Mouse (Mus musculus): ENCODE data around the gene Lbhd1.

Gene Lbhd1

DNA sequence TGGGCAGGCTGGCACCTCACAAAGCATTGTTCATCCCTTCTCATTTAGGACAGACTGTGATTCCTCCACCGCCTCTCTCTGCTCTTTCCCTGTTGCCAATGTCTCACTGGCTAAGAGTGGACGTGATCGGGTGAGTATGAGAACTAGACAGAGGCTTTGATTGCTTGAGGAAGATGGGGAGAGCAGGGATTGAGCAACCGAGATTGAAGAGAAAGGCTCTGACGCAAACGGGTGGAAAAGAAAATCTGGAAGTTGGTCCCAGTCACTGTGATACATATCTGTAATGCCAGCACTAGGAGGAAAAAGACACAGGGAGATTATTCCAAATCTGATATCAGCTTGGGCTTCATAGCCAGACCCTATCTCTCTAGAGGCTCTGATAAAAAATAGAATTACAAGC lies 40.6 kb upstream of the Lbhd1 start:
- Histone ChIP-seq H3K27me3 (ENCODE audit: insufficient read depth, low read length) (no peaks in the 10 kb centered on the region), H3K9me3 (ENCODE audit: low read length) (no peaks in the 10 kb centered on the region), H3K4me3 (replicated peaks; ENCODE audit: low read length) (no peak overlapping the region), H3K4me1 (replicated peaks; ENCODE audit: low read depth, low read length) (peaks cover 52% of the 10 kb centered on the region), H3K36me3 (ENCODE audit: insufficient read depth, low read length) (peaks cover 65% of the 10 kb centered on the region)
- TF ChIP-seq POU5F1 (IDR thresholded peaks at IDR 0.05; ENCODE audit: borderline replicate concordance, low read length) (no peak), NANOG (IDR thresholded peaks at IDR 0.05; ENCODE audit: borderline replicate concordance, low read length) (no peak), CTCF (conservative IDR thresholded peaks at IDR 0.05; ENCODE audit: low read length) (no peak)

DNA sequence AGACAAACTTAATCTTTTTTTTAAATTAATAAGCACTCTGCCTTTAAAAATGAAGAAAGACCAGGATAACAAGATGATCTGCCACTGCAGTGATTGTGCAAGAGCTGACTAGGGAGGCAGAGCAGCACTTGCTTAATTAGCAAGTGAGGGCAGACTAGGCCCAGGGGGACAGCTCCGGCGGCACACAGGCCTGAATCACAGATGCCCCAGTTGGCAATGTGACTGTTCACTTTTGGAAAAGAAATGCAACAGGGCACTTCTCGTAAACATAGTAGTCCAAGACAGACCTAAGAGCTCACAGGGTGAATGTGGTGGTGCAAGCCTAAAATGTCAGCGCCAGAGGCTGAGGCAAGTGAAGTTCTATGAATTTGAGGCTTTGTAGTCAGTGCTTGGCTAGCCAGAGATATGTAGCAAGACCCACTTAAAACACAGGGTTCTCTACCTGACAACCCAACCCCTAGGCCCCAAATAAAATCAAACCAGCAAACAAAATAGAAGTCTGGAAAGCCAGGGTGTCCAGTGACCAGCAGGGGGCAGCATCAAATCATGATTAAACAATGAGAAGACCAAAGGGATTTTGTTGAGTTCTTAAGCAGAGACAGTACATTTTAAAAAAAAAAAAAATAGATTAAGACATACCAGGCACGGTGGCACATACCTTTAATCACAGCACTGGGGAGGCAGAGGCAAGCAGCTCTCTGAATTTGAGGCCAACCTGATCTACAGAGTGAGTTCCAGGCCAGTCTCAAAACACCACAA lies 39.0 kb upstream of the Lbhd1 start:
- H3K4me1 ChIP-seq (replicated peaks; ENCODE audit: low read depth, low read length): peaks cover 52% of the 10 kb centered on the region
- no peaks in the 10 kb centered on the region for H3K9me3 ChIP-seq (ENCODE audit: low read length)
- H3K4me3 ChIP-seq (replicated peaks; ENCODE audit: low read length): no peak overlapping the region
- H3K36me3 ChIP-seq (ENCODE audit: insufficient read depth, low read length): peaks cover 73% of the 10 kb centered on the region
- TF ChIP-seq POU5F1 (IDR thresholded peaks at IDR 0.05; ENCODE audit: borderline replicate concordance, low read length) (no peak), CTCF (conservative IDR thresholded peaks at IDR 0.05; ENCODE audit: low read length) (peak; percentile 93), NANOG (IDR thresholded peaks at IDR 0.05; ENCODE audit: borderline replicate concordance, low read length) (no peak)
- no peaks in the 10 kb centered on the region for H3K27me3 ChIP-seq (ENCODE audit: insufficient read depth, low read length)

DNA sequence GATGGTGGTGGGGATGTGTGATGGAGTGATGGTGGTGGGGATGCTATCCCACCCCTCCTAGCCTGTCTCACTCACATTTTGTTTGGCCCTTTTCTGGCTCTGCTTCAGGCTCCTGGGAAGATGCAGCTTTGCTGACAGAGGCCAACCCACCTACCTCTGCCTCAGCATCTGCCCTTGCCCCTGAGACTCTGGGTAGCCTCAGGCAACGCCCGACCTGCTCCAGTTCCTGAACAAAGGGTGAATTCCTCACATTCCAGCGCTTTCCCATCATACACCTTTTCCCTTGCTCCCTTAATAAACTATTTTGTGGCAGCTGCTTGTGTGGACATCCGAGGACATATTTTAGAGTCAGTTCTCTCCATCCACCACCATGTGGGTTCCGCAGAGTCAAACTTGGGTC lies 35.2 kb upstream of the Lbhd1 start:
- Histone ChIP-seq H3K36me3 (ENCODE audit: insufficient read depth, low read length) (peaks cover 51% of the 10 kb centered on the region), H3K9me3 (ENCODE audit: low read length) (no peaks in the 10 kb centered on the region), H3K4me1 (replicated peaks; ENCODE audit: low read depth, low read length) (peaks cover 61% of the 10 kb centered on the region), H3K27me3 (ENCODE audit: insufficient read depth, low read length) (no peaks in the 10 kb centered on the region), H3K4me3 (replicated peaks; ENCODE audit: low read length) (no peak overlapping the region)
- no peak for TF ChIP-seq CTCF (conservative IDR thresholded peaks at IDR 0.05; ENCODE audit: low read length)
- no peak for TF ChIP-seq NANOG (IDR thresholded peaks at IDR 0.05; ENCODE audit: borderline replicate concordance, low read length)
- TF ChIP-seq POU5F1 (IDR thresholded peaks at IDR 0.05; ENCODE audit: borderline replicate concordance, low read length): no peak

DNA sequence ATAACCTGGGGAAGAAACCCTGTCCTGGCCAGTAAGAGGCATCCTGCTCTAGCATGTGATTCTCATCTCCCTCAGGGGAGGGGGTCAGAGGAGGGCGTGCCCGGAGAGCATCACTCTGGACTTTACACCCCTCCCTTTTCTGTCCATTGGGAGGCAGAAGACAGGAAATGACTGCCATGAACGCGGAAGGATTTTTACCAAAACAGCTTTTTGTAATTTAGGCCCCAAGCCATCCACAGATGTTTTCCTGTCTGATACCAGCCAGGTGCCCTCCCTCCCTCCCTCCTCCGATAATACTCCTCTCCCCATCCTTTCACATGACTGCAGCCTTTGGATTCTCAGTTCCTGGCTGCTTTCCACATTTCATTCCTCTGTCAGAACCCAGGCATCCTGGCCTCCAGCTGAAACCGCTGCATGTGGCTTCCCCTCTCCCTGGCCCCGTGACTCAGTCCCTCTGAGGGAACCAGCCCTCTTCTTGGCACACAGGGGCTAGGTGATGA lies 33.1 kb upstream of the Lbhd1 start, which contains the start of gene Lrrn4cl:
Gene Lrrn4cl, plus strand, starts transcription at position 367 of the 500 bp plus-strand sequence.
- peaks cover 61% of the 10 kb centered on the region for H3K4me1 ChIP-seq (replicated peaks; ENCODE audit: low read depth, low read length)
- peak within 1 kb of the TSS; percentile 76 for H3K4me3 ChIP-seq (replicated peaks; ENCODE audit: low read length)
- H3K36me3 ChIP-seq (ENCODE audit: insufficient read depth, low read length): peaks cover 33% of the 10 kb centered on the region
- H3K27me3 ChIP-seq (ENCODE audit: insufficient read depth, low read length): no peaks in the 10 kb centered on the region
- TF ChIP-seq POU5F1 (IDR thresholded peaks at IDR 0.05; ENCODE audit: borderline replicate concordance, low read length): no peak
- no peak for TF ChIP-seq NANOG (IDR thresholded peaks at IDR 0.05; ENCODE audit: borderline replicate concordance, low read length)
- no peak for TF ChIP-seq CTCF (conservative IDR thresholded peaks at IDR 0.05; ENCODE audit: low read length)
- H3K9me3 ChIP-seq (ENCODE audit: low read length): no peaks in the 10 kb centered on the region

DNA sequence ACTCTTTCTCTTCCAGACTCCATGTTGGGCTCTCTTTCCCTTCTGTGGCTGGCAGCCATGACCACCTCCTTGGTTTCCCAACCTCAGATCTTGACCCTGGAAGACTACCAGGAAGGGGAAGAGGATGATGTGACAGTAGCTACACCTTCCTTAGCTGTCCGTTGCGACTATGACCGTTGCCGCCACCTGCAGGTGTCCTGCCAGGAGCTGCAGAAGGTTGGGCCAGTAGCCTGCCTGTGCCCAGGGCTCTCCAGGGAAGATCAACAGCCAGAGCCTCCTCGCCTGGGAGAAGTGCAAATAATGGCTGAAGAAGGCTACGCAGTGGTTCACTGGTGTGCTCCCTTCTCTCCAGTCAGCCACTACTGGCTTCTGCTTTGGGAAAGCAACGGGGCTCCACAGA lies 31.9 kb upstream of the Lbhd1 start:
- Histone ChIP-seq H3K4me1 (replicated peaks; ENCODE audit: low read depth, low read length) (peaks cover 58% of the 10 kb centered on the region), H3K9me3 (ENCODE audit: low read length) (no peaks in the 10 kb centered on the region), H3K36me3 (ENCODE audit: insufficient read depth, low read length) (peaks cover 22% of the 10 kb centered on the region), H3K27me3 (ENCODE audit: insufficient read depth, low read length) (no peaks in the 10 kb centered on the region), H3K4me3 (replicated peaks; ENCODE audit: low read length) (peak overlapping the region; percentile 76)
- no peak for TF ChIP-seq NANOG (IDR thresholded peaks at IDR 0.05; ENCODE audit: borderline replicate concordance, low read length)
- no peak for TF ChIP-seq POU5F1 (IDR thresholded peaks at IDR 0.05; ENCODE audit: borderline replicate concordance, low read length)
- TF ChIP-seq CTCF (conservative IDR thresholded peaks at IDR 0.05; ENCODE audit: low read length): peak; percentile 10; the same call in 1 of the 2 replicates

DNA sequence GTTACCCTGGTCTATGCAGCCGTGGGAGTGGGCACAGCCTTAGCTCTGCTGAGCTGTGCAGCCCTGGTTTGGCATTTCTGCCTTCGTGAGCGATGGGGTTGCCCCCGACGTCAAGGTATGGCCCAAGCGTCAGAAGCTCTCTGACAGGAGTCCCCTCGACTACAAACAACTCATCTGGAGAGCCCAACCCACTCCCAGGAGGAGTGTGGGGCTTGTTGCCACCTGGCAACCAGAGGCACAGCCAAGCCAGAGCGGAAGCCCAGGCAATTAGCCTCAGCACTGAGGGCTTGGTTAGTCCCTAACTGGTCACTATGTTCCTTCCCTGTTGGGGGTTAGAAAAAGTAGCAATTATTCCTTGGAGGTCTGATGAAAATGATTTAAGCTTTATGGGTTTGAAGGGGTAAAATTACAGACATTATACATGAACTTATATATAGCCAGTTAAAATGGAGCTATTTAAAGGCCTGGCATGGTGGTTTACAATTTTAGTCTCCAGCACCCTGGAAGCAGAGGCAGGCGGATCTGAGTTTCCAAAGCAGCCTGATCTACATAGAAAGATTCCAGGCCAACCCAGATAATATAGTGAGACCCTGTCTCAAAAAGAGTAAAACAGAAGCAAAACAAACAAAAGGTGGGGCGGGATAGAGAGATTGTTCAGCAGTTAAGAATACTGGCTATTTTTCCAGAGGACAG lies 31.1 kb upstream of the Lbhd1 start:
- peaks cover 14% of the 10 kb centered on the region for H3K36me3 ChIP-seq (ENCODE audit: insufficient read depth, low read length)
- no peaks in the 10 kb centered on the region for H3K27me3 ChIP-seq (ENCODE audit: insufficient read depth, low read length)
- no peak for TF ChIP-seq NANOG (IDR thresholded peaks at IDR 0.05; ENCODE audit: borderline replicate concordance, low read length)
- no peak for TF ChIP-seq POU5F1 (IDR thresholded peaks at IDR 0.05; ENCODE audit: borderline replicate concordance, low read length)
- TF ChIP-seq CTCF (conservative IDR thresholded peaks at IDR 0.05; ENCODE audit: low read length): no peak

DNA sequence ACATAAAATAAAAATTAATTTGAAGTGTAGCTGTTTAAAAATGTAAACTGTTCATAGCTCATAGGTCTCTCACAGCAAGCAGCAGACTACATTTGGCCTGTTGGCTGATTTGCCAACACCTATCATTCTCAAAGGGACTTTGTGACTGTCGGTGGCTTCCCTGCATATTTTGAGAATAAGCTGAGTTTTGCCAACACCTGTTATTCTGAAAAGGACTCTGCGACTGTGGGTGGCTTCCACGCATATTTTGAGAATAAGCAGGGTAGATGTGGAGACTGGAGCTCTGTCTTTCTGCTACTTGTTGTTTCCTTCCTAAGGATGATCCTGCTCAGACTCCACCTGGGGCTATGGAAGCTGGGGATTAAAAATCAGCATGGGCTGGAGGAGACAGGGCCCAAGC lies 30.4 kb upstream of the Lbhd1 start:
- Histone ChIP-seq H3K4me1 (replicated peaks; ENCODE audit: low read depth, low read length) (peaks cover 43% of the 10 kb centered on the region), H3K36me3 (ENCODE audit: insufficient read depth, low read length) (peaks cover 8% of the 10 kb centered on the region), H3K9me3 (ENCODE audit: low read length) (no peaks in the 10 kb centered on the region), H3K27me3 (ENCODE audit: insufficient read depth, low read length) (no peaks in the 10 kb centered on the region), H3K4me3 (replicated peaks; ENCODE audit: low read length) (no peak overlapping the region)
- TF ChIP-seq NANOG (IDR thresholded peaks at IDR 0.05; ENCODE audit: borderline replicate concordance, low read length): no peak
- TF ChIP-seq CTCF (conservative IDR thresholded peaks at IDR 0.05; ENCODE audit: low read length): no peak
- TF ChIP-seq POU5F1 (IDR thresholded peaks at IDR 0.05; ENCODE audit: borderline replicate concordance, low read length): no peak

More for the DNA sequence above, 31.1 kb upstream of the Lbhd1 start:
- Histone ChIP-seq H3K4me1 (replicated peaks; ENCODE audit: low read depth, low read length) (peaks cover 50% of the 10 kb centered on the region), H3K4me3 (replicated peaks; ENCODE audit: low read length) (peak overlapping the region; percentile 76), H3K9me3 (ENCODE audit: low read length) (no peaks in the 10 kb centered on the region)

DNA sequence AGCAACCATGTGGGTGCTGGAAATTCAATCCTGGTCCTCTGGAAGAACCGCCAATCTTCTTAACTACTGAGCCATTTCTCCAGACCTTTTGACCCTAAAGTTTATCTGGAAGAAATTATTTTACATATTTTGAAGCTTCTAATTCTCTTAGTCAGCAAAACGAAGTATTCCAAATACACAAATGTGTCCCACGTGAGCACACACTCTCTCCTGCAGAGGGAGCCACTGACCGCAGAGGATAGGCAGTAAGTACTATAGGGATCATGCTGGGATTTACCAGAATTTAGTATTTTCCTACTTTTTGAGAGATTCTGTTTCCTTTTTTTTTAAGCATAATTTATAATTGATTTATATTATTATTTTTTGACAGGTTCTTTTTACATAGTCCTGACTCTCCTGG lies 25.8 kb upstream of the Lbhd1 start:
- Histone ChIP-seq H3K4me3 (replicated peaks; ENCODE audit: low read length) (no peak overlapping the region), H3K36me3 (ENCODE audit: insufficient read depth, low read length) (no peaks in the 10 kb centered on the region), H3K4me1 (replicated peaks; ENCODE audit: low read depth, low read length) (peaks cover 1% of the 10 kb centered on the region), H3K27me3 (ENCODE audit: insufficient read depth, low read length) (no peaks in the 10 kb centered on the region), H3K9me3 (ENCODE audit: low read length) (no peaks in the 10 kb centered on the region)
- TF ChIP-seq CTCF (conservative IDR thresholded peaks at IDR 0.05; ENCODE audit: low read length) (peak; percentile 79), NANOG (IDR thresholded peaks at IDR 0.05; ENCODE audit: borderline replicate concordance, low read length) (no peak)
